Mouse (Mus musculus) hematopoietic multipotent progenitor cell, adult 10-12 weeks (in vitro differentiated cells): Measurements from ENCODE around the gene Lysmd2. TPM values are rescaled to one million over a fixed set of nuclear protein-coding genes. Genes with fewer than 3 reads are reported as not detected.

Source experiments
- polyA plus RNA-seq: library from polyadenylated mRNA; stranded (reverse); fragments of >175 nt; gene quantifications from 2 replicates; pipeline ENCODE4 v1.2.3, GENCODE M21; 2012; ENCODE audit warnings: low replicate concordance

Gene Lysmd2
- 13.9 and 35.7 TPM in 2 replicates for polyA plus RNA-seq

GRCm38 (mm10) chr9:75625556-75626307, at the start of gene Lysmd2:
TSS of gene Lysmd2 (plus strand) at chr9:75625741.

DNA sequence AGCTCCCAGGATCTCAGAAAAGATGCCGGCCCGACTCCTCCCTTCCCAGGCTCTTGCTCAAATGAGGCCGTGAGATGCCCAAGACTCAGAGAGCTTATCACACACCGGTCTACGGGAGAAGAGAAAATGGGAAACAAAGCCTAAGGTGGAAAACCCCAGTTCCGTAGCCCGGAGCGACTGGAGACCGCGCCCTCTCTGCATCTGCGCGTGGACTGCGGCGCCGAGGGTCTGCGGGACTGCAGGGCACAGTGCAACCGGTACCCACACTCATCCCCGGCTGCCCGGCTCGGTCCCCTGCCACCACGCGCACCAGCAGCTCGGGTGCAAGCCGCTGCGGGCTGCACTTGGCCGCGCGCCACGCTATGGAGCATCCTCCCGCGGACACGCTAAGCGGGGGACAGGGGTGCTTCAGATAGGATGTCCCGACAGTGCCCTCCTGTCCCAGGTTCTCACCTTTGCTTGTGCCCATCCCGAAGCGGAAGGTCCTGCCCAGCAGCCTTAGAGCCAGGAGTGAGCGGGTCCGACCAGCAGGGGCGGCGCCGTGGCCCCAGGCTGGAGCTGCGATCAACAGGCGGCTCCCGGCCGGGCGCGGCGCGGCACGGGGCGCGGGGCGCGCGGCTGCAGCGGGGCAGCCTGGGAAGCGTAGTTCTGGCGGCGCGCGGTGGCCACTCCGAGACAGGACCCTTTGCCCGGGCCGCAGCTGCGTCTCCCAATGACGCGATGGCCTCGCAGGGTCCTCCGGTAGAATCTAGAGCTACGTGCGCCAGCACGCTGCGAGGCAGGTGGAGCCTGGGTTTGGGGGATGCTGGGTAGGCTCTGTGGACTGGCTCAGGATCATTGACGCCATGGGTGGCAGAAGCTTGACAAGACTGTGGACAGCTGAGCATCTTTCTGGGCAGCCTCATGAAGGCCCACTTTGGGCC, 14.7 kb upstream of the Lysmd2 start, which contains the start of gene Tmod2:
TSS of gene Tmod2 (minus strand) at position 755 of the 923 bp plus-strand sequence.

DNA sequence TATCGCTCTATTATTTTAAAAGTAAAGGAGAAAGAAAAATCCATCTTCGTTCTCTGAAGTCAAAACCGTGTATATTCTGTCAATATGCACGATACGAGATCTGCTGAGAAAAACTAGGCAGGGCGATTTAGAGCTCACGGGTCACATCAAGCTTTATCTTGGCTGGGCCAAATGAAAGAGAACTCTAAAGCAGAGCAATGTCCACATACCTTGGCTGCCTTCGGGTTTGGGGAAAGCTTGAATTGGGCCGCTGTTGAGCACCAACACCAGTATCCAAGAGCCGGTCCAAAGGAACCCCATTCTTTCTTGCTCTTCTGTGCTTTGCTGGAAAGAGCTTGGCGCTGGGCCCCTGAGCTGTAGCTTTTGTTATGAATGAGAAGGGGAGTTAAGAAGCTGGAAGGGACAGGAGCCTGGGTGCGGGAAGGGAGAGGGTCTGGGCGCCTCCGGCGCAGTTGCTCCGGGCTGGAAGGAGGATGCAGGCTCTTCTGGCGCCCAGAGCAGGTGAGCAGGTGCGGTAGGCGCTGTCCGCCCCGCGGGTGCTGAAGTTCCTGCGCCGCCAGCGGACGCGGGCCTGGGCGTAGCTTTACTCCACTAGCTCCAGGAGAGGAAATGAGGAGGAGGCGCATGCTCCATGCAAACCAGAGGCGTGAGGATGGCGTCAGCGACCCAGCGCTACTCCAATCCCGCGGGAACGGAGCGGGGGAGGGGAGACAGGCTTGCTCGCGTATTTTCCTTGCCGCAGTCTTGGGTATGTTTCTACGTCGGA, 58.1 kb downstream of the Lysmd2 start, which contains the start of gene Scg3:
TSS of gene Scg3 (minus strand) at position 631 of the 766 bp plus-strand sequence.

Other genes with a start within 250 kb of the Lysmd2 start
- gene Mapk6, start 215.7 kb upstream of the Lysmd2 start, polyA plus RNA-seq = 8.3 and 12.1 TPM in 2 replicates
- gene Leo1, start 184.2 kb upstream of the Lysmd2 start, polyA plus RNA-seq = 5.7 and 7.9 TPM in 2 replicates
- gene Tmod3, start 66.1 kb upstream of the Lysmd2 start, polyA plus RNA-seq = 18.5 and 30.1 TPM in 2 replicates
- gene Tmod2, start 14.4 kb upstream of the Lysmd2 start, polyA plus RNA-seq = 0.10 and 0.19 TPM in 2 replicates
- gene Scg3, start 58.3 kb downstream of the Lysmd2 start, polyA plus RNA-seq = not detected in 2 replicates
- not detected in 2 replicates for gene Bmp5, start 149.6 kb downstream of the Lysmd2 start, polyA plus RNA-seq